Mouse (Mus musculus) forebrain, embryonic 15.5 days (tissue): ENCODE results near the gene Mcrs1. TPM values are rescaled to one million over a fixed set of nuclear protein-coding genes. Genes with fewer than 3 reads are reported as not detected.

Experiments used
- ATAC-seq: fragments of 200-750 bp; cut with Nextera tagmentation; replicated peaks from 2 replicates; pipeline ENCODE4 v1.8.0; 2017; ENCODE audit warnings: mild to moderate bottlenecking, moderate TSS enrichment, moderate library complexity
- H3K27ac ChIP-seq: fragments of 300-500 bp; sonication (generic); replicated peaks from 2 replicates; pipeline ENCODE4 v1.5.1; 2015; ENCODE audit warnings: mild to moderate bottlenecking, inconsistent platforms
- H3K27me3 ChIP-seq: fragments of 300-500 bp; sonication (generic); 2 replicates; pipeline ENCODE4 v1.6.1; 2015; ENCODE audit warnings: inconsistent platforms
- H3K36me3 ChIP-seq: fragments of 300-500 bp; sonication (generic); 2 replicates; pipeline ENCODE4 v1.6.1; 2015; ENCODE audit warnings: mild to moderate bottlenecking, inconsistent platforms
- H3K4me1 ChIP-seq: fragments of 300-500 bp; sonication (generic); 2 replicates; pipeline ENCODE4 v1.6.1; 2015; ENCODE audit warnings: inconsistent platforms
- H3K4me2 ChIP-seq: fragments of 300-500 bp; sonication (generic); replicated peaks from 2 replicates; pipeline ENCODE4 v1.6.1; 2015; ENCODE audit warnings: mild to moderate bottlenecking, inconsistent platforms
- H3K4me3 ChIP-seq: fragments of 300-500 bp; sonication (generic); 2 replicates; pipeline ENCODE4 v1.5.1; 2015; ENCODE audit warnings: mild to moderate bottlenecking, inconsistent platforms
- H3K9ac ChIP-seq: fragments of 300-500 bp; sonication (generic); replicated peaks from 2 replicates; pipeline ENCODE4 v1.6.1; 2015; ENCODE audit warnings: mild to moderate bottlenecking, inconsistent platforms
- H3K9me3 ChIP-seq: fragments of 300-500 bp; sonication (generic); 2 replicates; pipeline ENCODE4 v1.6.1; 2016; ENCODE audit warnings: inconsistent platforms
- WGBS: fragments of 180-500 bp; shearing (Covaris S2); methylation state at CpG from one replicate; pipeline ENCODE4 v1.1.7; 2015; ENCODE audit warnings: mixed read lengths; 5-methylcytosine and 5-hydroxymethylcytosine counted together
- polyA plus RNA-seq: library from polyadenylated mRNA; unstranded; fragments of >200 nt; fragmentation: Nextera tagmentation; extraction: Ambion mirVana; gene quantifications from 2 replicates; pipeline ENCODE4 v1.2.1, GENCODE M21; 2015

The Mcrs1 gene
- 209 and 212 TPM in 2 replicates for polyA plus RNA-seq

DNA sequence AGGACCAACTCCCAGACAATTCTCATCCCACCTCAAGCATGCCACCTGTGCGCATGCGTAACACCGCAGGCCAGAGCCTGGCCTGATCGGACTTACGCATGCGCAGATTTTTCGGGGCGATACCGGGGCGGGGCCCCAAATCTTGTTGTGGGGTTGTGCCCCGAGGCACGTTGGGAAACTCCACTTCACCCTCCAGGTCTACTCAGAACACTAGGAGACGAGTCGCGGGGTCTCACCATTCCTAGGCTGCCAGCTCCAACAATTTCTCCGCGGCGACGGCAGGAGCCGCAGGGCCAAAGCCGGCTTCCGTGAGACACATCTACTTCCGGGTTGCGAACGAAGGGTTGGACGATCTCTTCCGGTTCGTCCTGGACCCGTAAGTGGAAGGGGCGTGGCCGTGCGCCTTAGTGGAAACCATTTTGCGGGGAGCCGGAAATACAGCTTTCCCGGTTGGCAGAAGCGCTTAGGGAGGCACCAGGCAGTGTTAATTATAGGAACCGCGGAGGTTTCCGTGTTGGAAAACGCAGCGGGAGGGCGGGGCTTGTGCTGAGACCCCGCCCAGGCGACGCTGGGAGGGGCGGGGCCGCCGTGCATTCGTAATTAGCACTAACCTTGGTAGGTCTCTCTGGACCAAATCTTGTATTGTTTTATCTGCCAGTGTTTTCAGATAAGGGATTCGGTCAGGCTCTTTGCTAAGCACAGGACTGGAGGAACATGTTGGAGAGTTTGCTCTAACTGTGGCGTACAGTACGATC, at the start of gene Mcrs1:
Gene Mcrs1, minus strand, starts transcription at position 336 of the 755 bp plus-strand sequence.
- Histone ChIP-seq H3K9ac (peak within 1 kb of the TSS; percentile 58), H3K4me2 (peak within 1 kb of the TSS; percentile 78), H3K4me3 (peak within 1 kb of the TSS; percentile 69), H3K27ac (peak within 1 kb of the TSS; percentile 95), H3K9me3 (no peaks in the 10 kb centered on the region), H3K27me3 (no peaks in the 10 kb centered on the region), H3K36me3 (peaks cover 11% of the 10 kb centered on the region), H3K4me1 (peaks cover 23% of the 10 kb centered on the region)
- peak; percentile 93 for ATAC-seq
- under 1% methylated on average over 52 of the region's 52 CpGs for WGBS

DNA sequence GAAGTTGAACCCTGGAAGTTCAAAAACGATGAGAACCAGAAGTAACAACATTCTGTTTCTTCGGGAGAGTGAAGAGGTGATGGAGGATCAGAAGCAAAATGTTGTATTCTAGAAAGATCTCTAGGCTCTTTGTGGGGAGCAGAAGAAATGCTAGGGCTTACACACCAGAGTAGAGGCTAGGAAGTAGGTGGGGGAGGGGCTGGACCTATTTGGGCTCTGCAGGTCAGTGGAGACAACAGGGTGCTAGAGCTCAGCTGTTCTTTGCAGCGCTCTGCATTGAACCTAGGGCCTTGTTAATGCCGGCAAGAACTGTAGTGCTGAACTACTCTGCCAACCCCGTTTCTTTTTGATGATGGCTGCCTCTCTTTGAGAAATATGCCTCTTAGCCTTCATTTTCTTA, 44.5 kb upstream of the Mcrs1 start:
- WGBS = 30% methylated on average over 5 of the region's 5 CpGs
- H3K4me3 ChIP-seq = peak overlapping the region; percentile 70
- peak overlapping the region; percentile 54 for H3K4me2 ChIP-seq
- no peaks in the 10 kb centered on the region for H3K9me3 ChIP-seq
- no peak for ATAC-seq
- no peaks in the 10 kb centered on the region for H3K27me3 ChIP-seq
- peaks cover 5% of the 10 kb centered on the region; the same call in 1 of the 2 replicates for H3K36me3 ChIP-seq
- H3K27ac ChIP-seq = peak overlapping the region; percentile 90
- peak overlapping the region; percentile 62; the same call in 1 of the 2 replicates for H3K9ac ChIP-seq
- peaks cover 23% of the 10 kb centered on the region for H3K4me1 ChIP-seq

DNA sequence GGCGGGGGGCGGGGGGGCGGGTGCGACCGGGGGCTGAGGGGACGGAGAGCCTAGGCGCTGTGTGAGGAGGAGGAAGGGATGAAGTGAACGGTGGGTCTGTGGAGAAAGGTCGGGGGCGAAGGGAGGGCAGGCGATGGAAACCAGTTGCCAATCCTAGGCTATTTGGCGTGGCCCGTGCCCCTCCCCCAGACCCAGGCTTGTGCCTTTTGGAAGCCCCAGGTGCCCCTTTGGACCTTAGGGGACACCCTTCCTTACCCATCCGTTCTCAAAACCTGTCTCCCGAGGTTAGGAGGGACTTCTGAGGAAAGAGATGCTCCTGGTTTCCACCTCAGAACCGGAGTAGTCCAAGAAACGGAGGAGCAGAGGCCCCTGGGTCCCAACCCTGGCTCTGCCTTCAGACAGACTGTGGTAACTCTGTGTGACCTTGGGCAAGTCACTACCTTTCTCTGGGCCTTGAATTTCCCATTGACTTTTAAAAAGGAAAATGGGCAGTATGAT, 43.8 kb upstream of the Mcrs1 start, which contains the start of gene Fam186b:
Gene Fam186b, minus strand, starts transcription at position 405 of the 498 bp plus-strand sequence.
- peak; percentile 53 for ATAC-seq
- WGBS = under 1% methylated on average over 15 of the region's 17 CpGs

DNA sequence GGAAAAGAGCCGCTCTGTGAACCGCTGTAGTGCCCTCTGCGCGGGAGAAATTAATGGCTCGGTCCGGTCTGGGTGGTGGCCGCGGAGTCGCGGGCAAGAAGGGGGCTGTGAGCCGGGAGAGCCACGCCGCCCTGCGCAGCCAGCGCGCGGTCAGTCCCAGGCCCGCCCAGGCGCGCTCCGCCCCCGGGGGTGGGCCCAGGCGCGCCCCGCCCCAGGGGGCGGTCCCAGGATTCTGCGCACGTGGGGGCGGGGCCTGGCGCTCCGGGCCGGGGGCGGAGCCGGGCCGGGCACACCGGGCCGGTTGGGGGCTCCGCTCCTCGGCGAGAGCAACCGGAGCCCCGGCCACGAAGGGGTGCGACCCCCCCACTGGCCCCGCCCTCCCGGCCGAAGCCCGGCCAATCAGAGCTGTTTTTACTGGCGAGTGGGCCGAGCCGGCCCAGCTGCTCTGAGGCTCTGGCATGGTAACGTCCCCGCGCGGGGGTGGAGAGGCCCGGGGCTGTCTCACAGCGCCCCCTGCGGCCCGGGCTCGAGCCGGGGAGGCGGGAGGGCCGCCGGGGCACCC, 43.1 kb upstream of the Mcrs1 start, which contains the start of gene Prpf40b:
Gene Prpf40b, plus strand, starts transcription at position 275 of the 562 bp plus-strand sequence.
- Histone ChIP-seq H3K4me3 (peak within 1 kb of the TSS; percentile 70), H3K4me2 (peak within 1 kb of the TSS; percentile 54), H3K9ac (peak within 1 kb of the TSS; percentile 62), H3K9me3 (no peaks in the 10 kb centered on the region), H3K36me3 (no peaks in the 10 kb centered on the region), H3K27me3 (no peaks in the 10 kb centered on the region), H3K27ac (peak within 1 kb of the TSS; percentile 90), H3K4me1 (peaks cover 23% of the 10 kb centered on the region)
- WGBS = under 1% methylated on average over 55 of the region's 64 CpGs
- peak; percentile 97 for ATAC-seq

More for the DNA sequence above, 43.8 kb upstream of the Mcrs1 start, which contains the start of gene Fam186b:
- peak within 1 kb of the TSS; percentile 62 for H3K9ac ChIP-seq
- peaks cover 23% of the 10 kb centered on the region for H3K4me1 ChIP-seq
- peak within 1 kb of the TSS; percentile 54 for H3K4me2 ChIP-seq
- no peaks in the 10 kb centered on the region for H3K27me3 ChIP-seq
- H3K27ac ChIP-seq = peak within 1 kb of the TSS; percentile 90
- peak within 1 kb of the TSS; percentile 70 for H3K4me3 ChIP-seq
- peaks cover 4% of the 10 kb centered on the region; the same call in 1 of the 2 replicates for H3K36me3 ChIP-seq
- no peaks in the 10 kb centered on the region for H3K9me3 ChIP-seq

GRCm38 (mm10) chr15:99294287-99294686, 42.5 kb upstream of the Mcrs1 start:
- Histone ChIP-seq H3K4me2 (peak overlapping the region; percentile 54), H3K27ac (peak overlapping the region; percentile 90), H3K4me3 (peak overlapping the region; percentile 70), H3K9ac (peak overlapping the region; percentile 62), H3K27me3 (no peaks in the 10 kb centered on the region), H3K9me3 (no peaks in the 10 kb centered on the region), H3K4me1 (peaks cover 23% of the 10 kb centered on the region), H3K36me3 (no peaks in the 10 kb centered on the region)
- ATAC-seq = no peak
- WGBS = 26% methylated on average over 16 of the region's 16 CpGs

GRCm38 (mm10) chr15:99290586-99290985, 38.8 kb upstream of the Mcrs1 start:
- no peak for ATAC-seq

GRCm38 (mm10) chr15:99285189-99285535, 33.4 kb upstream of the Mcrs1 start:
- no peaks in the 10 kb centered on the region for H3K36me3 ChIP-seq
- 57% methylated on average over 8 of the region's 8 CpGs for WGBS
- H3K9ac ChIP-seq = no peak overlapping the region
- no peak overlapping the region for H3K4me2 ChIP-seq
- no peak for ATAC-seq
- no peaks in the 10 kb centered on the region for H3K4me1 ChIP-seq
- H3K4me3 ChIP-seq = no peak overlapping the region
- no peaks in the 10 kb centered on the region for H3K27me3 ChIP-seq
- no peaks in the 10 kb centered on the region for H3K9me3 ChIP-seq
- no peak overlapping the region for H3K27ac ChIP-seq

More at GRCm38 (mm10) chr15:99290586-99290985, 38.8 kb upstream of the Mcrs1 start:
- Histone ChIP-seq H3K36me3 (no peaks in the 10 kb centered on the region), H3K9ac (no peak overlapping the region), H3K9me3 (no peaks in the 10 kb centered on the region), H3K4me3 (no peak overlapping the region), H3K27me3 (no peaks in the 10 kb centered on the region), H3K4me2 (no peak overlapping the region), H3K27ac (no peak overlapping the region), H3K4me1 (peaks cover 7% of the 10 kb centered on the region)
- 93% methylated on average over 11 of the region's 11 CpGs for WGBS

- H3K27ac ChIP-seq = no peak overlapping the region
- H3K36me3 ChIP-seq = no peaks in the 10 kb centered on the region
- H3K4me1 ChIP-seq = no peaks in the 10 kb centered on the region
- H3K9me3 ChIP-seq = no peaks in the 10 kb centered on the region
- no peak overlapping the region for H3K4me2 ChIP-seq
- no peak for ATAC-seq
- no peak overlapping the region for H3K4me3 ChIP-seq
- H3K27me3 ChIP-seq = no peaks in the 10 kb centered on the region
- 50% methylated on average over 14 of the region's 14 CpGs for WGBS
- no peak overlapping the region for H3K9ac ChIP-seq
Measured at GRCm38 (mm10) chr15:99284527-99285188, 32.9 kb upstream of the Mcrs1 start.

DNA sequence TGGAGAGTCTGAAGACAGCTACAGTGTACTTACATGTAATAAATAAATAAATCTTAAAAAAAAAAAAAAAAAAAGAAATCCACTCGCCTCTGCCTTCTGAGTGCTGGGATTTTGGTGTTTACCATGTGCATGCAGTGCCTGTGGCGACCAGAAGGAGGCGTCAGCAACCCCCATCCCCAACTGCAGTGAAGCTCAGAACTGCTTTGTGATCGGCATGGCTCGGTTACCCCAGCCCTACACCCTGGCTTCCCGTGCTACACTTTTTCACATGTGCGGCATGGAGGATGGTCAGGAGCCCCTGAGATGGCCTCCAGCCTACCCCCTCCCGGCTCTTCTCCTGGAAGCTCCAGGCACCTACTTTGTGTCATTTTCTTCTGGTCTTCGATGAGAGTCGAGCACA, 31.7 kb upstream of the Mcrs1 start:
- no peak overlapping the region for H3K4me3 ChIP-seq
- no peaks in the 10 kb centered on the region for H3K4me1 ChIP-seq
- H3K4me2 ChIP-seq = no peak overlapping the region
- no peaks in the 10 kb centered on the region for H3K36me3 ChIP-seq
- ATAC-seq = no peak
- no peak overlapping the region for H3K9ac ChIP-seq
- 70% methylated on average over 10 of the region's 10 CpGs for WGBS
- no peaks in the 10 kb centered on the region for H3K27me3 ChIP-seq
- no peak overlapping the region for H3K27ac ChIP-seq
- no peaks in the 10 kb centered on the region for H3K9me3 ChIP-seq

GRCm38 (mm10) chr15:99278271-99278670, 26.5 kb upstream of the Mcrs1 start:
- Histone ChIP-seq H3K36me3 (no peaks in the 10 kb centered on the region), H3K27ac (no peak overlapping the region), H3K9ac (no peak overlapping the region), H3K9me3 (no peaks in the 10 kb centered on the region), H3K4me2 (no peak overlapping the region), H3K4me3 (no peak overlapping the region), H3K27me3 (no peaks in the 10 kb centered on the region), H3K4me1 (no peaks in the 10 kb centered on the region)
- no peak for ATAC-seq
- 82% methylated on average over 7 of the region's 7 CpGs for WGBS

DNA sequence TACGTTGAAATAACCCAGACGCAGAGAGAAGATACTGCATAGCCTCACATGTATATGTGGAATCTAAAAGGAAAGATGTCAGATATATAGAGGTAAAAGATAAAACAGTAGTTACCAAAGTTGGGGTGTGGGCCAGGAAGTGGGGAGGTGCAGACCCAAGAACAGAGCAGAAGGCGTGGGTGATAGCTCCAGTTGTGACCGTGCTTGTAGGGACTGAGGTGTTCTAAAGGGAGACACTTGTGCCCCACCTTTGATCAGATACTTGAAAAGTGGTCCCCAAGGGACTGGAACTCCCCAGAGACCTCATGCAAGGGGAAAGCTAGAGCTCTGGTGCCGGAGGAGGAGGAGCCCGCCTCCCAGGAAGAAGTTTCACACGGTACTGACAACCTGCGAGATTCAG, 24.3 kb upstream of the Mcrs1 start:
- H3K4me2 ChIP-seq = no peak overlapping the region
- H3K27me3 ChIP-seq = no peaks in the 10 kb centered on the region
- H3K4me1 ChIP-seq = no peaks in the 10 kb centered on the region
- no peak overlapping the region for H3K9ac ChIP-seq
- WGBS = 87% methylated on average over 8 of the region's 8 CpGs
- no peak overlapping the region for H3K4me3 ChIP-seq
- no peaks in the 10 kb centered on the region for H3K36me3 ChIP-seq
- no peak for ATAC-seq
- no peaks in the 10 kb centered on the region for H3K9me3 ChIP-seq
- H3K27ac ChIP-seq = no peak overlapping the region

GRCm38 (mm10) chr15:99265679-99266078, 13.9 kb upstream of the Mcrs1 start:
- 18% methylated on average over 4 of the region's 4 CpGs for WGBS
- H3K36me3 ChIP-seq = no peaks in the 10 kb centered on the region
- no peak overlapping the region for H3K9ac ChIP-seq
- H3K27me3 ChIP-seq = no peaks in the 10 kb centered on the region
- no peak overlapping the region for H3K4me3 ChIP-seq
- no peaks in the 10 kb centered on the region for H3K9me3 ChIP-seq
- H3K4me2 ChIP-seq = no peak overlapping the region
- H3K27ac ChIP-seq = no peak overlapping the region
- 0 out of 2 replicates have a peak, but pooled peaks have one; percentile 19 for ATAC-seq
- H3K4me1 ChIP-seq = no peaks in the 10 kb centered on the region
